Mouse (Mus musculus): ENCODE results near the gene Prcd. TPM values are rescaled to one million over a fixed set of nuclear protein-coding genes. Genes with fewer than 3 reads are reported as not detected.
"Not testable (repeated sequence)": the region's sequence is repeated elsewhere in the genome, so short reads cannot be mapped to it uniquely, and the experiment has no call there.

Prcd gene
- 1 to 10 TPM in 1 of 2 experiments, under 1 TPM in 1; 0.98 to 2.2 TPM for total RNA-seq (2021)

- no peak for DNase-seq
- intact Hi-C loops (cut with DNase I) = no loop called here
These were observed at the start of gene Prcd for GRCm38 (mm10) chr11:116653234-116653633. Gene Prcd, plus strand, starts transcription at chr11:116653534.

- intact Hi-C loops (cut with DNase I) = no loop called here
- DNase-seq = no peak
These were observed 49.2 kb upstream of the Prcd start for GRCm38 (mm10) chr11:116604097-116604496.

- DNase-seq = no peak
- intact Hi-C loops (cut with DNase I) = no loop called here
These were observed 45.6 kb upstream of the Prcd start for GRCm38 (mm10) chr11:116607717-116608116.

GRCm38 (mm10) chr11:116609965-116610630 is 43.2 kb upstream of the Prcd start:
- intact Hi-C loops (cut with DNase I) = no loop called here
- no peak for DNase-seq

- DNase-seq; intact Hi-C loops (cut with DNase I): not testable (repeated sequence)
These were observed 42.2 kb upstream of the Prcd start for GRCm38 (mm10) chr11:116611168-116611567.

- intact Hi-C loops (cut with DNase I) = no loop called here
- DNase-seq = no peak
These were observed 41.5 kb upstream of the Prcd start for GRCm38 (mm10) chr11:116611883-116612282.

- intact Hi-C loops (cut with DNase I) = no loop called here
- no peak for DNase-seq
These were observed 40.8 kb upstream of the Prcd start for GRCm38 (mm10) chr11:116612554-116612953.

GRCm38 (mm10) chr11:116613234-116613633 is 40.1 kb upstream of the Prcd start:
- DNase-seq = no peak
- intact Hi-C loops (cut with DNase I) = no loop called here

- no peak for DNase-seq
- intact Hi-C loops (cut with DNase I) = no loop called here
These were observed 37.4 kb upstream of the Prcd start for GRCm38 (mm10) chr11:116615735-116616437.

- intact Hi-C loops (cut with DNase I) = no loop called here
- DNase-seq = no peak
These were observed 36.8 kb upstream of the Prcd start for GRCm38 (mm10) chr11:116616438-116617118.

GRCm38 (mm10) chr11:116617641-116618040 is 35.7 kb upstream of the Prcd start:
- peak; percentile 56 for DNase-seq
- intact Hi-C loops (cut with DNase I) = no loop called here

GRCm38 (mm10) chr11:116618666-116619065 is 34.7 kb upstream of the Prcd start:
- no peak for DNase-seq
- intact Hi-C loops (cut with DNase I) = no loop called here

- DNase-seq = peak; percentile 78
- intact Hi-C loops (cut with DNase I) = no loop called here
These were observed 34.2 kb upstream of the Prcd start for GRCm38 (mm10) chr11:116619156-116619555.

- intact Hi-C loops (cut with DNase I) = no loop called here
These were observed 33.8 kb upstream of the Prcd start for GRCm38 (mm10) chr11:116619561-116619960.

GRCm38 (mm10) chr11:116620073-116620472 is 33.3 kb upstream of the Prcd start:
- intact Hi-C loops (cut with DNase I) = loop anchor here (10.0 kb wide), 1 partner anchor 305 kb away; no protein-coding TSS in a partner anchor
- no peak for DNase-seq

More at GRCm38 (mm10) chr11:116619561-116619960, 33.8 kb upstream of the Prcd start:
- DNase-seq = peak; percentile 52

GRCm38 (mm10) chr11:116620559-116621253 is 32.6 kb upstream of the Prcd start:
- peak; percentile 63 for DNase-seq
- intact Hi-C loops (cut with DNase I) = loop anchor here (10.0 kb wide), 1 partner anchor 306 kb away; no protein-coding TSS in a partner anchor

- intact Hi-C loops (cut with DNase I) = loop anchor here (10.0 kb wide), 1 partner anchor 306 kb away; no protein-coding TSS in a partner anchor
- DNase-seq = peak; percentile 92
These were observed 32.1 kb upstream of the Prcd start for GRCm38 (mm10) chr11:116621258-116621704.

GRCm38 (mm10) chr11:116623281-116624124 is 29.8 kb upstream of the Prcd start:
- intact Hi-C loops (cut with DNase I) = loop anchor here (10.0 kb wide), 1 partner anchor 309 kb away; no protein-coding TSS in a partner anchor
- DNase-seq = no peak

GRCm38 (mm10) chr11:116624131-116624832 is 29.1 kb upstream of the Prcd start:
- no peak for DNase-seq
- intact Hi-C loops (cut with DNase I) = loop anchor here (10.0 kb wide), 1 partner anchor 309 kb away; no protein-coding TSS in a partner anchor
